Mouse (Mus musculus) embryonic facial prominence, embryonic 14.5 days (tissue): ENCODE data around the gene Zfp775. TPM values are rescaled to one million over a fixed set of nuclear protein-coding genes. Genes with fewer than 3 reads are reported as not detected.

Experiments
- ATAC-seq: fragments of 200-750 bp; cut with Nextera tagmentation; 2 replicates; pipeline ENCODE4 v1.8.0; 2017; ENCODE audit warnings: low read depth, moderate number of reproducible peaks, moderate TSS enrichment
- DNase-seq: peaks from one replicate; pipeline ENCODE4 v3.0.0-alpha.2; 2015; ENCODE audit warnings: low spot score
- H3K27ac ChIP-seq: fragments of 300-500 bp; sonication (generic); replicated peaks from 2 replicates; pipeline ENCODE4 v1.5.1; 2014; ENCODE audit warnings: low read depth, mild to moderate bottlenecking, low read length, moderate library complexity
- H3K27me3 ChIP-seq: fragments of 300-500 bp; sonication (generic); replicated peaks from 2 replicates; pipeline ENCODE4 v1.6.1; 2014; ENCODE audit warnings: low read length; ENCODE audit not compliant: control insufficient read depth, insufficient read depth
- H3K36me3 ChIP-seq: fragments of 300-500 bp; sonication (generic); 2 replicates; pipeline ENCODE4 v1.6.1; 2014; ENCODE audit warnings: low read length, mixed read lengths; ENCODE audit not compliant: control insufficient read depth, insufficient read depth
- H3K4me1 ChIP-seq: fragments of 300-500 bp; sonication (generic); 2 replicates; pipeline ENCODE4 v1.6.1; 2014; ENCODE audit warnings: antibody characterized with exemption, low read length; ENCODE audit not compliant: control insufficient read depth, insufficient read depth
- H3K4me2 ChIP-seq: fragments of 300-500 bp; sonication (generic); 2 replicates; pipeline ENCODE4 v1.6.1; 2014; ENCODE audit warnings: low read depth, mild to moderate bottlenecking, low read length, moderate library complexity, mixed read lengths
- H3K4me3 ChIP-seq: fragments of 300-500 bp; sonication (generic); 2 replicates; pipeline ENCODE4 v1.5.1; 2014; ENCODE audit warnings: low read depth, mild to moderate bottlenecking, low read length
- H3K9ac ChIP-seq: fragments of 300-500 bp; sonication (generic); 2 replicates; pipeline ENCODE4 v1.6.1; 2014; ENCODE audit warnings: low read depth, mild to moderate bottlenecking, low read length, moderate library complexity, mixed read lengths
- H3K9me3 ChIP-seq: fragments of 300-500 bp; sonication (generic); 2 replicates; pipeline ENCODE4 v1.6.1; 2016; ENCODE audit warnings: low read length; ENCODE audit not compliant: control insufficient read depth
- WGBS: fragments of 180-500 bp; shearing (Covaris S2); extraction: QIAGEN DNeasy Blood & Tissue Kit; methylation state at CpG from one replicate; pipeline ENCODE4 v1.1.7; 2014; 5-methylcytosine and 5-hydroxymethylcytosine counted together
- polyA plus RNA-seq: library from polyadenylated mRNA; unstranded; fragments of >200 nt; fragmentation: Nextera tagmentation; extraction: Ambion mirVana; gene quantifications from 2 replicates; pipeline ENCODE4 v1.2.1, GENCODE M21; 2014

Zfp775 gene
- 5.9 and 6.1 TPM in 2 replicates for polyA plus RNA-seq

- H3K4me1 ChIP-seq: peaks cover 6% of the 10 kb centered on the region
- ATAC-seq (peak; percentile 99), DNase-seq (peak; percentile 97)
- H3K27ac ChIP-seq: peak within 1 kb of the TSS; percentile 79
- WGBS: 6% methylated on average over 38 of the region's 42 CpGs
- H3K36me3 ChIP-seq: peaks cover 37% of the 10 kb centered on the region
- peak within 1 kb of the TSS; percentile 81 for H3K9ac ChIP-seq
- peak within 1 kb of the TSS; percentile 90 for H3K4me2 ChIP-seq
- no peaks in the 10 kb centered on the region for H3K27me3 ChIP-seq
- peak within 1 kb of the TSS; percentile 80 for H3K4me3 ChIP-seq
- peaks cover 20% of the 10 kb centered on the region for H3K9me3 ChIP-seq
These were observed at the start of gene Zfp775 for GRCm38 (mm10) chr6:48601271-48602079. Gene Zfp775, plus strand, starts transcription at chr6:48602063.

- H3K4me2 ChIP-seq: no peak overlapping the region
- peak; percentile 62 for DNase-seq
These were observed 48.9 kb upstream of the Zfp775 start for GRCm38 (mm10) chr6:48552918-48553317.

GRCm38 (mm10) chr6:48553819-48554218 lies 48.0 kb upstream of the Zfp775 start:
- H3K4me3 ChIP-seq: peak overlapping the region; percentile 49
- DNase-seq (no peak), ATAC-seq (no peak)
- peak overlapping the region; percentile 79 for H3K4me2 ChIP-seq
- H3K9ac ChIP-seq: peak overlapping the region; percentile 72
- peaks cover 13% of the 10 kb centered on the region; the same call in 1 of the 2 replicates for H3K4me1 ChIP-seq
- 0 out of 2 replicates have a peak, but pooled peaks cover 5% of the 10 kb centered on the region for H3K36me3 ChIP-seq
- WGBS: 85% methylated on average over 4 of the region's 4 CpGs
- no peaks in the 10 kb centered on the region for H3K27me3 ChIP-seq
- H3K9me3 ChIP-seq: no peaks in the 10 kb centered on the region
- H3K27ac ChIP-seq: peak overlapping the region; percentile 96

More at GRCm38 (mm10) chr6:48552918-48553317, 48.9 kb upstream of the Zfp775 start:
- ATAC-seq: no peak
- Histone ChIP-seq H3K4me3 (no peak overlapping the region), H3K4me1 (peaks cover 13% of the 10 kb centered on the region; the same call in 1 of the 2 replicates), H3K9ac (no peak overlapping the region), H3K9me3 (no peaks in the 10 kb centered on the region), H3K27me3 (no peaks in the 10 kb centered on the region), H3K27ac (no peak overlapping the region), H3K36me3 (0 out of 2 replicates have a peak, but pooled peaks cover 5% of the 10 kb centered on the region)
- 57% methylated on average over 4 of the region's 4 CpGs for WGBS

- peak within 1 kb of the TSS; percentile 49 for H3K4me3 ChIP-seq
- H3K27me3 ChIP-seq: no peaks in the 10 kb centered on the region
- peaks cover 13% of the 10 kb centered on the region; the same call in 1 of the 2 replicates for H3K4me1 ChIP-seq
- H3K36me3 ChIP-seq: 0 out of 2 replicates have a peak, but pooled peaks cover 5% of the 10 kb centered on the region
- H3K9me3 ChIP-seq: no peaks in the 10 kb centered on the region
- ATAC-seq: peak; percentile 92
- H3K27ac ChIP-seq: peak within 1 kb of the TSS; percentile 96
- peak within 1 kb of the TSS; percentile 79 for H3K4me2 ChIP-seq
- DNase-seq: peak; percentile 98
- peak within 1 kb of the TSS; percentile 72 for H3K9ac ChIP-seq
- under 1% methylated on average over 39 of the region's 39 CpGs for WGBS
These were observed 47.4 kb upstream of the Zfp775 start, which contains the start of gene Lrrc61 for GRCm38 (mm10) chr6:48554280-48555103. Gene Lrrc61, plus strand, starts transcription at chr6:48554796.

GRCm38 (mm10) chr6:48555104-48555890 lies 46.6 kb upstream of the Zfp775 start:
- 23% methylated on average over 13 of the region's 14 CpGs for WGBS
- H3K4me1 ChIP-seq: peaks cover 13% of the 10 kb centered on the region; the same call in 1 of the 2 replicates
- H3K27ac ChIP-seq: peak overlapping the region; percentile 96
- peak overlapping the region; percentile 49 for H3K4me3 ChIP-seq
- H3K9ac ChIP-seq: peak overlapping the region; percentile 72
- ATAC-seq: peak; percentile 82
- peak; percentile 95 for DNase-seq
- no peaks in the 10 kb centered on the region for H3K27me3 ChIP-seq
- H3K36me3 ChIP-seq: 0 out of 2 replicates have a peak, but pooled peaks cover 5% of the 10 kb centered on the region
- no peaks in the 10 kb centered on the region for H3K9me3 ChIP-seq
- peak overlapping the region; percentile 79 for H3K4me2 ChIP-seq

GRCm38 (mm10) chr6:48555956-48556355 lies 45.9 kb upstream of the Zfp775 start:
- Histone ChIP-seq H3K4me3 (no peak overlapping the region), H3K9ac (0 out of 2 replicates have a peak overlapping the region, but pooled peaks have one; percentile 72), H3K4me1 (peaks cover 13% of the 10 kb centered on the region; the same call in 1 of the 2 replicates), H3K9me3 (no peaks in the 10 kb centered on the region), H3K27me3 (no peaks in the 10 kb centered on the region), H3K27ac (peak overlapping the region; percentile 96), H3K36me3 (0 out of 2 replicates have a peak, but pooled peaks cover 5% of the 10 kb centered on the region), H3K4me2 (peak overlapping the region; percentile 79; the same call in 1 of the 2 replicates)
- DNase-seq (no peak), ATAC-seq (no peak)
- 76% methylated on average over 3 of the region's 3 CpGs for WGBS

GRCm38 (mm10) chr6:48565693-48566310 lies 36.1 kb upstream of the Zfp775 start:
- Histone ChIP-seq H3K27me3 (no peaks in the 10 kb centered on the region), H3K9ac (no peak overlapping the region), H3K36me3 (0 out of 2 replicates have a peak, but pooled peaks cover 10% of the 10 kb centered on the region), H3K4me2 (no peak overlapping the region), H3K4me1 (peaks cover 7% of the 10 kb centered on the region; the same call in 1 of the 2 replicates), H3K9me3 (no peaks in the 10 kb centered on the region), H3K27ac (no peak overlapping the region), H3K4me3 (no peak overlapping the region)
- ATAC-seq: no peak
- no peak for DNase-seq
- WGBS: 88% methylated on average over 4 of the region's 4 CpGs
